Mouse (Mus musculus): ENCODE results near the gene Bnc2. TPM values are rescaled to one million over a fixed set of nuclear protein-coding genes. Genes with fewer than 3 reads are reported as not detected.

The Bnc2 gene
- polyA plus RNA-seq, 1 experiment from 2014 or later = 34.6 TPM

DNA sequence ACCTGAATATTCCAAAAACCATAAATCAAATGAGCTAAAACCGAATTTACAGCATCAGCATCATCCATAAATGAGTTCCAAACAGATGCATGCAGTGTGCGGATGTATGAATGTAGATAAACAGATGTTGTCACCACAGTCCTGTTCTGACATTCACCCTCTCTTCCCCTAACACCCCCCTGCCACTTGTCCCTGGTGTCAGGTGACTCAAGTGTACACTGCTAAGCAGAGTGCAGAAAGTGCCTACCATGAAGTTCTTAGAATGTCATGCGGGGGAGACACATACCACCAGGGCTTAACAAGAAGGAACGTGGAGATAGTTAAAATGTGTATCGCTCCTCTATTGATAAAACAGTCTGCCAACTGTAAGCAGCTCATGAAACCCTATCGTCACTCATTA lies 396.9 kb downstream of the Bnc2 start:
- no peak overlapping the region for H3K9ac ChIP-seq (replicated peaks; ENCODE audit: low read length)
- no peak overlapping the region for H3K4me2 ChIP-seq (ENCODE audit: low read length)
- H3K4me3 ChIP-seq (replicated peaks; ENCODE audit: low read depth, low read length) = no peak overlapping the region
- H3K27ac ChIP-seq (replicated peaks; ENCODE audit: low read depth, low read length) = no peak overlapping the region
- no peak for ATAC-seq (ENCODE audit: low FRiP score, low TSS enrichment)
- WGBS = 84% methylated on average over 6 of the region's 6 CpGs
- H3K27me3 ChIP-seq (ENCODE audit: control insufficient read depth, insufficient read depth, low read length) = no peaks in the 10 kb centered on the region; the same call in 1 of the 2 replicates
- H3K9me3 ChIP-seq (ENCODE audit: control insufficient read depth, low read length) = no peaks in the 10 kb centered on the region
- DNase-seq = no peak
- 0 out of 2 replicates have a peak, but pooled peaks cover 5% of the 10 kb centered on the region for H3K4me1 ChIP-seq (ENCODE audit: control insufficient read depth, insufficient read depth, low read length)
- no peaks in the 10 kb centered on the region for H3K36me3 ChIP-seq (ENCODE audit: control insufficient read depth, insufficient read depth, low read length)

- no peak overlapping the region for H3K4me3 ChIP-seq (replicated peaks; ENCODE audit: low read depth, low read length)
- H3K4me1 ChIP-seq (ENCODE audit: control insufficient read depth, insufficient read depth, low read length) = no peaks in the 10 kb centered on the region
- no peaks in the 10 kb centered on the region for H3K36me3 ChIP-seq (ENCODE audit: control insufficient read depth, insufficient read depth, low read length)
- DNase-seq (no peak), ATAC-seq (ENCODE audit: low FRiP score, low TSS enrichment) (no peak)
- no peak overlapping the region for H3K27ac ChIP-seq (replicated peaks; ENCODE audit: low read depth, low read length)
- WGBS = 87% methylated on average over 14 of the region's 14 CpGs
- H3K9me3 ChIP-seq (ENCODE audit: control insufficient read depth, low read length) = no peaks in the 10 kb centered on the region
- H3K27me3 ChIP-seq (ENCODE audit: control insufficient read depth, insufficient read depth, low read length) = no peaks in the 10 kb centered on the region; the same call in 1 of the 2 replicates
- H3K9ac ChIP-seq (replicated peaks; ENCODE audit: low read length) = no peak overlapping the region
- H3K4me2 ChIP-seq (ENCODE audit: low read length) = no peak overlapping the region
Observed at GRCm38 (mm10) chr4:84276081-84276480, 399.0 kb downstream of the Bnc2 start.

- ATAC-seq (ENCODE audit: low FRiP score, low TSS enrichment) (no peak), DNase-seq (no peak)
- H3K4me2 ChIP-seq (ENCODE audit: low read length) = no peak overlapping the region
- no peaks in the 10 kb centered on the region for H3K36me3 ChIP-seq (ENCODE audit: control insufficient read depth, insufficient read depth, low read length)
- no peaks in the 10 kb centered on the region for H3K9me3 ChIP-seq (ENCODE audit: control insufficient read depth, low read length)
- H3K4me1 ChIP-seq (ENCODE audit: control insufficient read depth, insufficient read depth, low read length) = no peaks in the 10 kb centered on the region
- H3K27ac ChIP-seq (replicated peaks; ENCODE audit: low read depth, low read length) = no peak overlapping the region
- H3K27me3 ChIP-seq (ENCODE audit: control insufficient read depth, insufficient read depth, low read length) = no peaks in the 10 kb centered on the region
- 30% methylated on average over 3 of the region's 3 CpGs for WGBS
- H3K9ac ChIP-seq (replicated peaks; ENCODE audit: low read length) = no peak overlapping the region
- no peak overlapping the region for H3K4me3 ChIP-seq (replicated peaks; ENCODE audit: low read depth, low read length)
Observed at GRCm38 (mm10) chr4:84274158-84274557, 400.9 kb downstream of the Bnc2 start.

GRCm38 (mm10) chr4:84272867-84273266 lies 402.2 kb downstream of the Bnc2 start:
- Histone ChIP-seq H3K4me2 (ENCODE audit: low read length) (no peak overlapping the region), H3K27ac (replicated peaks; ENCODE audit: low read depth, low read length) (no peak overlapping the region), H3K27me3 (ENCODE audit: control insufficient read depth, insufficient read depth, low read length) (0 out of 2 replicates have a peak, but pooled peaks cover 3% of the 10 kb centered on the region), H3K4me1 (ENCODE audit: control insufficient read depth, insufficient read depth, low read length) (no peaks in the 10 kb centered on the region), H3K4me3 (replicated peaks; ENCODE audit: low read depth, low read length) (no peak overlapping the region), H3K9me3 (ENCODE audit: control insufficient read depth, low read length) (no peaks in the 10 kb centered on the region), H3K36me3 (ENCODE audit: control insufficient read depth, insufficient read depth, low read length) (no peaks in the 10 kb centered on the region), H3K9ac (replicated peaks; ENCODE audit: low read length) (no peak overlapping the region)
- DNase-seq (no peak), ATAC-seq (ENCODE audit: low FRiP score, low TSS enrichment) (no peak)
- 85% methylated on average over 2 of the region's 2 CpGs for WGBS

GRCm38 (mm10) chr4:84269845-84270244 lies 405.2 kb downstream of the Bnc2 start:
- H3K9me3 ChIP-seq (ENCODE audit: control insufficient read depth, low read length) = no peaks in the 10 kb centered on the region
- no peak overlapping the region for H3K27ac ChIP-seq (replicated peaks; ENCODE audit: low read depth, low read length)
- 0 out of 2 replicates have a peak, but pooled peaks cover 3% of the 10 kb centered on the region for H3K4me1 ChIP-seq (ENCODE audit: control insufficient read depth, insufficient read depth, low read length)
- DNase-seq (no peak), ATAC-seq (ENCODE audit: low FRiP score, low TSS enrichment) (no peak)
- WGBS = 87% methylated on average over 6 of the region's 6 CpGs
- no peaks in the 10 kb centered on the region for H3K36me3 ChIP-seq (ENCODE audit: control insufficient read depth, insufficient read depth, low read length)
- 0 out of 2 replicates have a peak, but pooled peaks cover 10% of the 10 kb centered on the region for H3K27me3 ChIP-seq (ENCODE audit: control insufficient read depth, insufficient read depth, low read length)
- no peak overlapping the region for H3K4me2 ChIP-seq (ENCODE audit: low read length)
- H3K9ac ChIP-seq (replicated peaks; ENCODE audit: low read length) = no peak overlapping the region
- no peak overlapping the region for H3K4me3 ChIP-seq (replicated peaks; ENCODE audit: low read depth, low read length)

GRCm38 (mm10) chr4:84247356-84247755 lies 427.7 kb downstream of the Bnc2 start:
- Histone ChIP-seq H3K4me2 (ENCODE audit: low read length) (no peak overlapping the region), H3K4me1 (ENCODE audit: control insufficient read depth, insufficient read depth, low read length) (no peaks in the 10 kb centered on the region), H3K9ac (replicated peaks; ENCODE audit: low read length) (no peak overlapping the region), H3K9me3 (ENCODE audit: control insufficient read depth, low read length) (no peaks in the 10 kb centered on the region), H3K27ac (replicated peaks; ENCODE audit: low read depth, low read length) (no peak overlapping the region), H3K4me3 (replicated peaks; ENCODE audit: low read depth, low read length) (no peak overlapping the region), H3K27me3 (ENCODE audit: control insufficient read depth, insufficient read depth, low read length) (no peaks in the 10 kb centered on the region), H3K36me3 (ENCODE audit: control insufficient read depth, insufficient read depth, low read length) (no peaks in the 10 kb centered on the region)
- no peak for ATAC-seq (ENCODE audit: low FRiP score, low TSS enrichment)
- no peak for DNase-seq
- 90% methylated on average over 2 of the region's 2 CpGs for WGBS

DNA sequence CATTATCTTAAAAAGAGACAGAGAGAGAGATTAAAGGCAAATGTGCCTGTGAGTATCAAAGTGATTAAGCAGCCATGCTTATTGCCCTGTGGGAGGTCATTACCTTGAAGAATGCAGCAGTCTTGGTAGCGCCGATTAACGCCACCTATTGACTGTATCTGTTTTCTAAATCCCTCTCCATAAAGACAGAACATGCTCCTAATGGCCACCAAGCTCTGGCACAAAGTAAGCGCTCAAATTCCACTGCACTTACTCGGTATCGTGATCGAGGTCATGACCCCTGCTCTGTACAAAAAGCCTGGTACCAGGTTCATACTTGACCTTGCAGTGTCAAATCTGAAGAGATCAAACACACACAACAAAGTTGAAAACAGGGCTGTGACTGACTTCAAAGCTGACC lies 442.7 kb downstream of the Bnc2 start:
- no peaks in the 10 kb centered on the region for H3K27me3 ChIP-seq (ENCODE audit: control insufficient read depth, insufficient read depth, low read length)
- WGBS = 71% methylated on average over 7 of the region's 7 CpGs

DNA sequence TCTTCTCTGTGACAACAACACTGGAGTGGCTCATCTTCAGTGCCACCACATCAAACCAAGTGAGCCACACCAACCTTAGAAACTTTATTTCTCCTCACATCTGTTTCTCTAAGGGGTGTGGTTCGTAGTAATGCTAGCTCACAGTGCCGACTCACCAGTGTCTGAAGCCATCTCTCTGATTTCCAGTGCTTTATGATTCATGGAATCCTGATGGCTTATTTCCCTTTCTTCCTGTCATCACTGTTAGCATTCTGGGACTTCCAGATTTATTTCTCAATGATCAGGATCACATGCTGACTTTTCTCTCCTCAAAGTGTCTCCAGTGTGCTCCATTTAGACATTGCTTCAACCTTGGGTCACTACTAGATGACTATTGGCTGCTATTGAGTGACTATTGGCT lies 443.8 kb downstream of the Bnc2 start:
- H3K9ac ChIP-seq (replicated peaks; ENCODE audit: low read length) = no peak overlapping the region
- no peak for ATAC-seq (ENCODE audit: low FRiP score, low TSS enrichment)
- no peaks in the 10 kb centered on the region for H3K4me1 ChIP-seq (ENCODE audit: control insufficient read depth, insufficient read depth, low read length)
- H3K36me3 ChIP-seq (ENCODE audit: control insufficient read depth, insufficient read depth, low read length) = no peaks in the 10 kb centered on the region
- no peak overlapping the region for H3K4me3 ChIP-seq (replicated peaks; ENCODE audit: low read depth, low read length)
- WGBS = 87% methylated on average over 2 of the region's 2 CpGs
- H3K27ac ChIP-seq (replicated peaks; ENCODE audit: low read depth, low read length) = no peak overlapping the region
- no peaks in the 10 kb centered on the region for H3K27me3 ChIP-seq (ENCODE audit: control insufficient read depth, insufficient read depth, low read length)
- H3K9me3 ChIP-seq (ENCODE audit: control insufficient read depth, low read length) = no peaks in the 10 kb centered on the region
- DNase-seq = no peak
- no peak overlapping the region for H3K4me2 ChIP-seq (ENCODE audit: low read length)

More for the DNA sequence above, 442.7 kb downstream of the Bnc2 start:
- Histone ChIP-seq H3K27ac (replicated peaks; ENCODE audit: low read depth, low read length) (no peak overlapping the region), H3K4me2 (ENCODE audit: low read length) (no peak overlapping the region), H3K4me3 (replicated peaks; ENCODE audit: low read depth, low read length) (no peak overlapping the region), H3K4me1 (ENCODE audit: control insufficient read depth, insufficient read depth, low read length) (no peaks in the 10 kb centered on the region), H3K9ac (replicated peaks; ENCODE audit: low read length) (no peak overlapping the region), H3K9me3 (ENCODE audit: control insufficient read depth, low read length) (no peaks in the 10 kb centered on the region), H3K36me3 (ENCODE audit: control insufficient read depth, insufficient read depth, low read length) (no peaks in the 10 kb centered on the region)
- DNase-seq (no peak), ATAC-seq (ENCODE audit: low FRiP score, low TSS enrichment) (no peak)

DNA sequence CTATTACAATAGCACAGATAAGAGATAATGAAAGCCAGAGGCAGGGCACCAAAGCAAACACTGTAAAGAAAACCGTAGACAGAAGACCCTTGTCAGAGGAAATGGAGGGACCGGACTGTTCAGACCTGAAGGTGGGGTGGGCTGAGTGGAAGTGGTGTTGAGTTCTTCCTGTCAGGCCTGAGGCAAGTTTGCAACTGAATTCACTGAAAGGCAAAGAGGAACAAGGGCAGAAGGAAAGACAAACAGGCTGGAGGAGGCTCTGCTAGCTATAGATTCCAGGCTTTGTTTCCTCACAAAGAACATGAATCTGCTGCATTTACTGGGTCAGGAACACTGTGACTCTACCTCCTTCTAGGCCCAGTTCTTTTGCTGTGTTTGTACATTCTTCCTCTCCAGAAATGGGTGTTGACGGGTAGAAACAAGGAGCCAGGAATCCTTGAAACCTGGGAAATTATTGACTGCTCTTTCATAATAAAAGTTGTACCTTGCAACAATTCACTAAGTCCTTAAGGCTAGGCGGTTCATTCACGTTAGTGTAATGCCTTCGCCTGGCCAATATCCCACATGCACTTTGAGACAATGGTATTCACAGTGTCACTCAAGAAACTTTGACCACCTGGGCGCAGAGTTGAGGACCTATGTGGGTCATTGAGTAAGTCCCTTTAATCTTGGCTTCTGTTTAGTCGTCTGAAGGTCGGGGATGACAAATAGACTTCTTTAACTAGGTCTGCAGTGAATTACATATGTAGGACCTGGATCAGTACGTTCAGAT lies 445.7 kb downstream of the Bnc2 start:
- H3K4me2 ChIP-seq (ENCODE audit: low read length) = no peak overlapping the region
- H3K27me3 ChIP-seq (ENCODE audit: control insufficient read depth, insufficient read depth, low read length) = no peaks in the 10 kb centered on the region
- 87% methylated on average over 10 of the region's 10 CpGs for WGBS

More for the DNA sequence above, 445.7 kb downstream of the Bnc2 start:
- H3K36me3 ChIP-seq (ENCODE audit: control insufficient read depth, insufficient read depth, low read length) = no peaks in the 10 kb centered on the region
- H3K27ac ChIP-seq (replicated peaks; ENCODE audit: low read depth, low read length) = no peak overlapping the region
- H3K9me3 ChIP-seq (ENCODE audit: control insufficient read depth, low read length) = no peaks in the 10 kb centered on the region
- no peak overlapping the region for H3K4me3 ChIP-seq (replicated peaks; ENCODE audit: low read depth, low read length)
- ATAC-seq (ENCODE audit: low FRiP score, low TSS enrichment) = no peak
- DNase-seq = no peak
- H3K4me1 ChIP-seq (ENCODE audit: control insufficient read depth, insufficient read depth, low read length) = no peaks in the 10 kb centered on the region
- H3K9ac ChIP-seq (replicated peaks; ENCODE audit: low read length) = no peak overlapping the region
